Mouse (Mus musculus) forebrain, embryonic 14.5 days (tissue): ENCODE measurements around the gene Gm28053. TPM values are rescaled to one million over a fixed set of nuclear protein-coding genes. Genes with fewer than 3 reads are reported as not detected.

ENCODE experiments used
- ATAC-seq: fragments of 200-750 bp; cut with Nextera tagmentation; 2 replicates; pipeline ENCODE4 v1.8.0; 2017; ENCODE audit warnings: mild to moderate bottlenecking, moderate library complexity
- DNase-seq: peaks from one replicate; pipeline ENCODE4 v3.0.0-alpha.2; 2015; ENCODE audit warnings: low spot score
- H3K27ac ChIP-seq: fragments of 300-500 bp; sonication (generic); 2 replicates; pipeline ENCODE4 v1.5.1; 2014; ENCODE audit warnings: low read depth, mild to moderate bottlenecking, control low read depth, low read length, moderate library complexity
- H3K27me3 ChIP-seq: fragments of 300-500 bp; sonication (generic); replicated peaks from 2 replicates; pipeline ENCODE4 v1.6.1; 2014; ENCODE audit warnings: low read length, control low read depth, mixed read lengths; ENCODE audit not compliant: control insufficient read depth, insufficient read depth
- H3K36me3 ChIP-seq: fragments of 300-500 bp; sonication (generic); 2 replicates; pipeline ENCODE4 v1.6.1; 2014; ENCODE audit warnings: low read length, control low read depth; ENCODE audit not compliant: control insufficient read depth, insufficient read depth
- H3K4me1 ChIP-seq: fragments of 300-500 bp; sonication (generic); 2 replicates; pipeline ENCODE4 v1.6.1; 2014; ENCODE audit warnings: antibody characterized with exemption, low read length, control low read depth; ENCODE audit not compliant: control insufficient read depth, insufficient read depth
- H3K4me2 ChIP-seq: fragments of 300-500 bp; sonication (generic); 2 replicates; pipeline ENCODE4 v1.6.1; 2014; ENCODE audit warnings: mild to moderate bottlenecking, control low read depth, low read length
- H3K4me3 ChIP-seq: fragments of 300-500 bp; sonication (generic); 2 replicates; pipeline ENCODE4 v1.5.1; 2014; ENCODE audit warnings: low read depth, low read length, control low read depth
- H3K9ac ChIP-seq: fragments of 300-500 bp; sonication (generic); 2 replicates; pipeline ENCODE4 v1.6.1; 2014; ENCODE audit warnings: mild to moderate bottlenecking, low read length, control low read depth, moderate library complexity
- H3K9me3 ChIP-seq: fragments of 300-500 bp; sonication (generic); replicated peaks from 2 replicates; pipeline ENCODE4 v1.6.1; 2016; ENCODE audit warnings: low read length, control low read depth, mixed read lengths; ENCODE audit not compliant: control insufficient read depth
- WGBS: fragments of 180-500 bp; shearing (Covaris S2); extraction: QIAGEN DNeasy Blood & Tissue Kit; methylation state at CpG from one replicate; pipeline ENCODE4 v1.1.7; 2014; 5-methylcytosine and 5-hydroxymethylcytosine counted together
- polyA plus RNA-seq: library from polyadenylated mRNA; unstranded; fragments of >200 nt; fragmentation: Nextera tagmentation; extraction: Ambion mirVana; gene quantifications from 2 replicates; pipeline ENCODE4 v1.2.1, GENCODE M21; 2014

Gm28053 gene
- polyA plus RNA-seq, 1 experiment from 2014 or later, result not detected

GRCm38 (mm10) chr6:48687077-48687476 is 31.3 kb upstream of the Gm28053 start:
- Histone ChIP-seq H3K27ac (no peak overlapping the region), H3K9ac (no peak overlapping the region), H3K27me3 (no peaks in the 10 kb centered on the region), H3K4me3 (no peak overlapping the region), H3K4me1 (no peaks in the 10 kb centered on the region), H3K36me3 (no peaks in the 10 kb centered on the region), H3K9me3 (no peaks in the 10 kb centered on the region), H3K4me2 (no peak overlapping the region)
- ATAC-seq (no peak), DNase-seq (no peak)
- 64% methylated on average over 2 of the region's 2 CpGs for WGBS

GRCm38 (mm10) chr6:48689320-48689719 is 29.1 kb upstream of the Gm28053 start:
- DNase-seq, result no peak
- 94% methylated on average over 2 of the region's 2 CpGs for WGBS

DNA sequence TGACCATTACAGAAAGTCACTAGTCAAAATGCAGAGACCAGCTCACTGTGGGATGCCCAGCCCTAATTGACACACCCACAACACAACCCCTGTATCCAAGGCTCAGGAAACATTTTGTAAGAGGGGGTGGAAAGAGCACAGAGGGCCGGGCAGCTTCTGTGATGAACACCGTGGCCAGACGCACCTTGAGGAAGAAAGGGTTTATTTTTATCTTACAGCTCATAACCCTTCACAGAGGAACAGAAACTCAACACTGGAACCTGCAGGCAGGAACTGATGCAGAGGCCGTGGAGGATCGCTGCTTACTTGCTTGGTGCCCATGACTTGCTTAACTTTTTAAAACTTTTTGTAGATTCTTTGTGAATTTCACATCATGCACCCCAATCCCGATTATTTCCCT is 25.4 kb upstream of the Gm28053 start:
- no peaks in the 10 kb centered on the region for H3K9me3 ChIP-seq
- ATAC-seq (no peak), DNase-seq (no peak)
- no peak overlapping the region for H3K27ac ChIP-seq
- WGBS, result 92% methylated on average over 6 of the region's 6 CpGs
- H3K4me3 ChIP-seq, result no peak overlapping the region
- H3K27me3 ChIP-seq, result no peaks in the 10 kb centered on the region
- no peaks in the 10 kb centered on the region for H3K36me3 ChIP-seq
- H3K4me1 ChIP-seq, result no peaks in the 10 kb centered on the region
- H3K9ac ChIP-seq, result no peak overlapping the region
- H3K4me2 ChIP-seq, result no peak overlapping the region

More at GRCm38 (mm10) chr6:48689320-48689719, 29.1 kb upstream of the Gm28053 start:
- Histone ChIP-seq H3K9me3 (no peaks in the 10 kb centered on the region), H3K4me1 (no peaks in the 10 kb centered on the region), H3K4me3 (no peak overlapping the region), H3K27me3 (no peaks in the 10 kb centered on the region), H3K4me2 (no peak overlapping the region), H3K9ac (no peak overlapping the region), H3K27ac (no peak overlapping the region), H3K36me3 (no peaks in the 10 kb centered on the region)
- no peak for ATAC-seq

GRCm38 (mm10) chr6:48696830-48697554 is 21.4 kb upstream of the Gm28053 start:
- H3K27me3 ChIP-seq, result no peaks in the 10 kb centered on the region
- H3K27ac ChIP-seq, result no peak overlapping the region
- no peak overlapping the region for H3K4me3 ChIP-seq
- no peak overlapping the region for H3K9ac ChIP-seq
- DNase-seq (no peak), ATAC-seq (no peak)
- no peak overlapping the region for H3K4me2 ChIP-seq
- WGBS, result 67% methylated on average over 4 of the region's 4 CpGs
- no peaks in the 10 kb centered on the region for H3K9me3 ChIP-seq
- no peaks in the 10 kb centered on the region for H3K4me1 ChIP-seq
- no peaks in the 10 kb centered on the region for H3K36me3 ChIP-seq

DNA sequence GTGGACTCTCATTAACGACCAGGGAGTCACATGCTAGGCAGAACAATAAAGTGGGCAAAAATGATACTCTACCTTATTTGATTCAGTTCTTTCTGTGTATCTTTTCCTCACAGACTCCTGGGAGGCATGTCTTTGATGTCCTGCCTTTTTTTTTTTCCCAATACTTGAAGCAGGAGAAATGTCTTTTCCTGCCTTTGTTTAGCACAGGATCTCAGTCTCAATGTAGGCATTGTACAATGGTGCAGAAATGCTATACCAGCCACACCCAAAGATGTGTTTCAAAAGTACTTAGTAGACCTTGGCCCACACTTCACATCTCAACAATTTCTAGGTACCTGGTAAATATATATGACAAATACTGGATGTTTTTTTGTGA is 20.9 kb upstream of the Gm28053 start:
- WGBS, result 19% methylated on average over 1 of the region's 1 CpGs
- Histone ChIP-seq H3K4me1 (no peaks in the 10 kb centered on the region), H3K4me2 (no peak overlapping the region), H3K9me3 (no peaks in the 10 kb centered on the region), H3K4me3 (no peak overlapping the region), H3K36me3 (no peaks in the 10 kb centered on the region), H3K9ac (no peak overlapping the region), H3K27ac (no peak overlapping the region), H3K27me3 (no peaks in the 10 kb centered on the region)
- DNase-seq, result no peak
- no peak for ATAC-seq

DNA sequence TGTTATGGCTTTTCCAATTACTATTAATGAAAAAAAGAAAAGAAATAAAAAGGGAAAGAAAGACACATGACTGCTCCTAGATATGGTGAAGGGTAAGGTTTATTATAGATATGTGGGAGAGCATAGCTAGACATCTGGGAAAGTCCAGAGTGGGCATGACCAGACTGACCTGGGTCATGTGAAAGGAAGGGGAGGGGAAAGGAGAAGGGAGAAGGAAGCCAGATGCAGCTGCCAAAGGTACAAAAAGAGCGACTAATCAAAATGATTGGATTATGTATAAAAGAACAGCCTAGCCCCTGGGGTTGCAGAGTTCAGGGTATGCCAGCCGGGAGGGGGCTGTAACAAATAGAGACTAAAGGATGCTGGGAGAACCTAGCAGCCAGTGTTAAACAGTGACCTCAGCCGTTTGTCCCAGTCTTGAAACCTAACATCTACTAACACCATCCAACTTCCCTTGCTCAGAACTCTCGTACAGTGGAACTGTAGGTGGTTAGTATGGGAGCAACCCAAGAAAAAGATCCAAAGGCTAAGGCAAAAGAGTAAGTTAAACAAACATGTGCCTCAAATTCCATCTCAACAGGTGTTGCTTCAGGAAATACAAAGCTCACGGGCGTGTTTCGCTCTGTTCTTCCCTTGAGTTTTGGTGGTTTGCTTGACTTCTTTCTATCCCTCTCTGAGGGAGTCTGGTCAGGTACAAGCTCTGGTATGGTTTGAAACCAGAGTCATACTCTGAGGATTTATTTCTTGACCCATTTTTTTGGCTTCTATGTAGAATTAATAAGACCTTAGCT is 20.1 kb upstream of the Gm28053 start:
- whole genome bisulfite sequencing, result 79% methylated on average over 7 of the region's 7 CpGs

DNA sequence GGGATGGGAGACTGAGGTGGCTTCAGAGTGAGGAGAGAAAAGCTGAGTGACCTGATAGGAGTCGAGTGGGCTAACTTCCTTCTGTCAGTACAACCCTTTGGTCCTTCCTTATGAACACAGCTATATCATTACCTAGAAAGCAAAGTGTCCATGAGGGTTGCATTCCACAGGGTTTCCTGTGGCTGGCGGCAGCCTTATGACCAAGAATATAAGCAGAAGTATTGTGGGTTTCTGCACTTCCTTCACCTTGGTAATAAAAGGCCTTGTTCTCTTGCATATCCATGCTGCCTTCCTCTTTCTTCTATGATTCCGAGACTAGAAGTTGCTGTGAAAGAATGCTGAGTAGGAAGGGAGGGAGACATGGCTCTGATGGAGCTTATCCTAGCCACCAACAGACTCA is 19.5 kb upstream of the Gm28053 start:
- Histone ChIP-seq H3K9ac (no peak overlapping the region), H3K9me3 (no peaks in the 10 kb centered on the region), H3K36me3 (no peaks in the 10 kb centered on the region), H3K4me1 (no peaks in the 10 kb centered on the region), H3K27ac (no peak overlapping the region), H3K4me3 (no peak overlapping the region), H3K4me2 (no peak overlapping the region), H3K27me3 (no peaks in the 10 kb centered on the region)
- WGBS, result 88% methylated on average over 3 of the region's 3 CpGs
- DNase-seq (no peak), ATAC-seq (no peak)

More for the DNA sequence above, 20.1 kb upstream of the Gm28053 start:
- Histone ChIP-seq H3K27ac (no peak overlapping the region), H3K4me3 (no peak overlapping the region), H3K4me2 (no peak overlapping the region), H3K36me3 (no peaks in the 10 kb centered on the region), H3K27me3 (no peaks in the 10 kb centered on the region), H3K4me1 (no peaks in the 10 kb centered on the region), H3K9me3 (no peaks in the 10 kb centered on the region), H3K9ac (no peak overlapping the region)
- DNase-seq, result no peak
- no peak for ATAC-seq

- Histone ChIP-seq H3K36me3 (no peaks in the 10 kb centered on the region), H3K4me1 (no peaks in the 10 kb centered on the region), H3K4me2 (no peak overlapping the region), H3K27ac (no peak overlapping the region), H3K9me3 (no peaks in the 10 kb centered on the region), H3K4me3 (no peak overlapping the region), H3K27me3 (no peaks in the 10 kb centered on the region), H3K9ac (no peak overlapping the region)
- no peak for DNase-seq
- 67% methylated on average over 5 of the region's 5 CpGs for WGBS
- ATAC-seq, result no peak
These were observed 17.9 kb upstream of the Gm28053 start for GRCm38 (mm10) chr6:48700251-48701075.
